Mouse (Mus musculus): ENCODE measurements around the gene Ganab.

DNA sequence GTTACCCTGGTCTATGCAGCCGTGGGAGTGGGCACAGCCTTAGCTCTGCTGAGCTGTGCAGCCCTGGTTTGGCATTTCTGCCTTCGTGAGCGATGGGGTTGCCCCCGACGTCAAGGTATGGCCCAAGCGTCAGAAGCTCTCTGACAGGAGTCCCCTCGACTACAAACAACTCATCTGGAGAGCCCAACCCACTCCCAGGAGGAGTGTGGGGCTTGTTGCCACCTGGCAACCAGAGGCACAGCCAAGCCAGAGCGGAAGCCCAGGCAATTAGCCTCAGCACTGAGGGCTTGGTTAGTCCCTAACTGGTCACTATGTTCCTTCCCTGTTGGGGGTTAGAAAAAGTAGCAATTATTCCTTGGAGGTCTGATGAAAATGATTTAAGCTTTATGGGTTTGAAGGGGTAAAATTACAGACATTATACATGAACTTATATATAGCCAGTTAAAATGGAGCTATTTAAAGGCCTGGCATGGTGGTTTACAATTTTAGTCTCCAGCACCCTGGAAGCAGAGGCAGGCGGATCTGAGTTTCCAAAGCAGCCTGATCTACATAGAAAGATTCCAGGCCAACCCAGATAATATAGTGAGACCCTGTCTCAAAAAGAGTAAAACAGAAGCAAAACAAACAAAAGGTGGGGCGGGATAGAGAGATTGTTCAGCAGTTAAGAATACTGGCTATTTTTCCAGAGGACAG, 45.5 kb upstream of the Ganab start:
- no peak for TF ChIP-seq POLR2A (IDR thresholded peaks at IDR 0.05; ENCODE audit: low read depth, low read length)
- no peak for TF ChIP-seq CTCF (IDR thresholded peaks at IDR 0.05; ENCODE audit: extremely low read depth, insufficient read length, insufficient replicate concordance, low read depth, low read length)

Measured in small intestine, adult 2 months (tissue).